12 mouse cellular contexts compared by ENCODE assay signal in the genomic region with DNA sequence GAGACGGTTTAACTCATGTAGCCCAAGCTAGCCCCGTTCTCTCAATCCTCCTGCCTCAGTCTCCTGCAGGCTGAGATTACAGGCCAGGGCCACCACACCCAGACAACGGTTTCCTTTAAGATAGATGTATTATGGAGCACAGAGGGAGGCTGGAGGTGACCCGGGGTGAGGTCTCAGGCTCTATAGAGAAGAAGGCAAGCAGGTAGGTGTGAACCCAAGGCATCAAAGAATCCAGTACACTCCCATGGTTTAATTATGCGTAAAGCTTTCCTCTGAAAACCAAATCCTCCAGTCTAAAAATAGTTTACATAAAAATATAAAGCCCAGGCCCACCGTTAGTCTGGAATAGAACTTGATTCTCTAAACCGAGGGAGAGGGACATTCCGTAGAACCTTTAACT.
"Had no signal": no experiment of that assay in that cellular context is flagged by ENCODE, and none has a peak within 500 bp of the region (broad histone marks: within the 10 kb centered on the region; RNA-seq: fewer than 3 reads in every experiment).

No protein-coding gene starts in this region.

- DNase-seq: left cerebral cortex, postnatal 4 days; liver; liver, embryonic 13.5 days; liver, postnatal 0 days; lung, adult 18-20 months; lung, adult 2 months; lung, embryonic 14.5 days; lung, postnatal 10 days; lung, postnatal 14 days; lung, postnatal 36 days; lung, postnatal 4 days; midbrain, embryonic 14.5 days had no signal
